Mouse (Mus musculus): ENCODE results near the gene Mecom. TPM values are rescaled to one million over a fixed set of nuclear protein-coding genes. Genes with fewer than 3 reads are reported as not detected.

Mecom gene
- polyA plus RNA-seq, 1 experiment from 2014 or later = 37.4 TPM

- Histone ChIP-seq H3K4me3 (no peak overlapping the region), H3K27me3 (no peaks in the 10 kb centered on the region), H3K9ac (no peak overlapping the region), H3K4me1 (peaks cover 25% of the 10 kb centered on the region), H3K36me3 (no peaks in the 10 kb centered on the region), H3K4me2 (replicated peaks) (no peak overlapping the region), H3K27ac (no peak overlapping the region), H3K9me3 (no peaks in the 10 kb centered on the region)
- no peak for ATAC-seq (ENCODE audit: insufficient number of reproducible peaks, insufficient read depth, low FRiP score, low TSS enrichment)
Observed at GRCm38 (mm10) chr3:30209131-30209530, 338.7 kb downstream of the Mecom start.

GRCm38 (mm10) chr3:30207886-30208285, 339.9 kb downstream of the Mecom start:
- H3K4me3 ChIP-seq = no peak overlapping the region
- WGBS = 39% methylated on average over 8 of the region's 8 CpGs
- H3K9ac ChIP-seq = no peak overlapping the region
- no peak overlapping the region for H3K27ac ChIP-seq
- H3K27me3 ChIP-seq = no peaks in the 10 kb centered on the region
- no peak for ATAC-seq (ENCODE audit: insufficient number of reproducible peaks, insufficient read depth, low FRiP score, low TSS enrichment)
- H3K4me2 ChIP-seq (replicated peaks) = no peak overlapping the region; the same call in 1 of the 2 replicates
- H3K36me3 ChIP-seq = no peaks in the 10 kb centered on the region
- no peaks in the 10 kb centered on the region for H3K9me3 ChIP-seq
- H3K4me1 ChIP-seq = peaks cover 12% of the 10 kb centered on the region

GRCm38 (mm10) chr3:30207431-30207830, 340.4 kb downstream of the Mecom start:
- H3K4me3 ChIP-seq = no peak overlapping the region
- H3K27me3 ChIP-seq = no peaks in the 10 kb centered on the region
- H3K27ac ChIP-seq = no peak overlapping the region
- no peak for ATAC-seq (ENCODE audit: insufficient number of reproducible peaks, insufficient read depth, low FRiP score, low TSS enrichment)
- H3K36me3 ChIP-seq = no peaks in the 10 kb centered on the region
- H3K4me1 ChIP-seq = peaks cover 8% of the 10 kb centered on the region
- 26% methylated on average over 5 of the region's 5 CpGs for WGBS
- no peak overlapping the region for H3K9ac ChIP-seq
- peak overlapping the region; percentile 24; the same call in 1 of the 2 replicates for H3K4me2 ChIP-seq (replicated peaks)
- no peaks in the 10 kb centered on the region for H3K9me3 ChIP-seq

GRCm38 (mm10) chr3:30206123-30206522, 341.7 kb downstream of the Mecom start:
- ATAC-seq (ENCODE audit: insufficient number of reproducible peaks, insufficient read depth, low FRiP score, low TSS enrichment) = no peak
- no peak overlapping the region for H3K4me2 ChIP-seq (replicated peaks)
- no peak overlapping the region for H3K9ac ChIP-seq
- peaks cover 8% of the 10 kb centered on the region; the same call in 1 of the 2 replicates for H3K4me1 ChIP-seq
- no peaks in the 10 kb centered on the region for H3K27me3 ChIP-seq
- no peak overlapping the region for H3K27ac ChIP-seq
- no peaks in the 10 kb centered on the region for H3K36me3 ChIP-seq
- WGBS = 88% methylated on average over 8 of the region's 8 CpGs
- no peaks in the 10 kb centered on the region for H3K9me3 ChIP-seq
- H3K4me3 ChIP-seq = no peak overlapping the region

- WGBS = 73% methylated on average over 2 of the region's 2 CpGs
- ATAC-seq (ENCODE audit: insufficient number of reproducible peaks, insufficient read depth, low FRiP score, low TSS enrichment) = no peak
- H3K36me3 ChIP-seq = no peaks in the 10 kb centered on the region
- no peak overlapping the region for H3K9ac ChIP-seq
- H3K27ac ChIP-seq = no peak overlapping the region
- no peaks in the 10 kb centered on the region for H3K9me3 ChIP-seq
- H3K27me3 ChIP-seq = no peaks in the 10 kb centered on the region
- H3K4me3 ChIP-seq = no peak overlapping the region
- H3K4me1 ChIP-seq = peaks cover 11% of the 10 kb centered on the region; the same call in 1 of the 2 replicates
- no peak overlapping the region for H3K4me2 ChIP-seq (replicated peaks)
Observed at GRCm38 (mm10) chr3:30203764-30204163, 344.0 kb downstream of the Mecom start.

GRCm38 (mm10) chr3:30198854-30199253, 349.0 kb downstream of the Mecom start:
- H3K9me3 ChIP-seq = no peaks in the 10 kb centered on the region
- H3K27ac ChIP-seq = no peak overlapping the region
- H3K36me3 ChIP-seq = no peaks in the 10 kb centered on the region
- 79% methylated on average over 2 of the region's 2 CpGs for WGBS
- no peak for ATAC-seq (ENCODE audit: insufficient number of reproducible peaks, insufficient read depth, low FRiP score, low TSS enrichment)
- no peak overlapping the region for H3K9ac ChIP-seq
- H3K4me3 ChIP-seq = no peak overlapping the region
- peaks cover 3% of the 10 kb centered on the region; the same call in 1 of the 2 replicates for H3K4me1 ChIP-seq
- no peak overlapping the region for H3K4me2 ChIP-seq (replicated peaks)
- no peaks in the 10 kb centered on the region for H3K27me3 ChIP-seq

- Histone ChIP-seq H3K36me3 (no peaks in the 10 kb centered on the region), H3K4me3 (no peak overlapping the region), H3K4me1 (peaks cover 3% of the 10 kb centered on the region; the same call in 1 of the 2 replicates), H3K9me3 (no peaks in the 10 kb centered on the region), H3K27me3 (no peaks in the 10 kb centered on the region), H3K9ac (no peak overlapping the region), H3K4me2 (replicated peaks) (no peak overlapping the region), H3K27ac (no peak overlapping the region)
- no peak for ATAC-seq (ENCODE audit: insufficient number of reproducible peaks, insufficient read depth, low FRiP score, low TSS enrichment)
- 51% methylated on average over 5 of the region's 5 CpGs for WGBS
Observed at GRCm38 (mm10) chr3:30198227-30198626, 349.6 kb downstream of the Mecom start.

- no peak for ATAC-seq (ENCODE audit: insufficient number of reproducible peaks, insufficient read depth, low FRiP score, low TSS enrichment)
- no peak overlapping the region for H3K9ac ChIP-seq
- H3K4me2 ChIP-seq (replicated peaks) = no peak overlapping the region
- no peak overlapping the region for H3K27ac ChIP-seq
- WGBS = 87% methylated on average over 3 of the region's 3 CpGs
- no peak overlapping the region for H3K4me3 ChIP-seq
- no peaks in the 10 kb centered on the region for H3K9me3 ChIP-seq
- H3K36me3 ChIP-seq = no peaks in the 10 kb centered on the region
- H3K4me1 ChIP-seq = 0 out of 2 replicates have a peak, but pooled peaks cover 3% of the 10 kb centered on the region
- no peaks in the 10 kb centered on the region for H3K27me3 ChIP-seq
Observed at GRCm38 (mm10) chr3:30195186-30195585, 352.6 kb downstream of the Mecom start.

- no peaks in the 10 kb centered on the region for H3K9me3 ChIP-seq
- 57% methylated on average over 12 of the region's 12 CpGs for WGBS
- no peak overlapping the region for H3K4me3 ChIP-seq
- H3K27me3 ChIP-seq = no peaks in the 10 kb centered on the region
- no peak for ATAC-seq (ENCODE audit: insufficient number of reproducible peaks, insufficient read depth, low FRiP score, low TSS enrichment)
- H3K9ac ChIP-seq = no peak overlapping the region
- no peaks in the 10 kb centered on the region for H3K36me3 ChIP-seq
- peaks cover 7% of the 10 kb centered on the region; the same call in 1 of the 2 replicates for H3K4me1 ChIP-seq
- no peak overlapping the region for H3K27ac ChIP-seq
- H3K4me2 ChIP-seq (replicated peaks) = no peak overlapping the region
Observed at GRCm38 (mm10) chr3:30192294-30193007, 355.4 kb downstream of the Mecom start.

- Histone ChIP-seq H3K27me3 (no peaks in the 10 kb centered on the region), H3K4me2 (replicated peaks) (no peak overlapping the region), H3K4me1 (peaks cover 7% of the 10 kb centered on the region; the same call in 1 of the 2 replicates), H3K36me3 (no peaks in the 10 kb centered on the region), H3K27ac (no peak overlapping the region), H3K4me3 (no peak overlapping the region), H3K9me3 (no peaks in the 10 kb centered on the region), H3K9ac (no peak overlapping the region)
- no peak for ATAC-seq (ENCODE audit: insufficient number of reproducible peaks, insufficient read depth, low FRiP score, low TSS enrichment)
- WGBS = 76% methylated on average over 2 of the region's 2 CpGs
Observed at GRCm38 (mm10) chr3:30189325-30189724, 358.5 kb downstream of the Mecom start.

GRCm38 (mm10) chr3:30187812-30188469, 359.9 kb downstream of the Mecom start:
- Histone ChIP-seq H3K9ac (no peak overlapping the region), H3K4me2 (replicated peaks) (no peak overlapping the region), H3K27ac (no peak overlapping the region), H3K9me3 (no peaks in the 10 kb centered on the region), H3K4me1 (peaks cover 7% of the 10 kb centered on the region; the same call in 1 of the 2 replicates), H3K4me3 (no peak overlapping the region), H3K27me3 (no peaks in the 10 kb centered on the region), H3K36me3 (no peaks in the 10 kb centered on the region)
- no peak for ATAC-seq (ENCODE audit: insufficient number of reproducible peaks, insufficient read depth, low FRiP score, low TSS enrichment)
- WGBS = 54% methylated on average over 5 of the region's 5 CpGs

All from embryonic facial prominence, embryonic 12.5 days (tissue).